Mouse (Mus musculus): Measurements from ENCODE around the gene Zcchc18. TPM values are rescaled to one million over a fixed set of nuclear protein-coding genes. Genes with fewer than 3 reads are reported as not detected.
"Not testable (repeated sequence)": the region's sequence is repeated elsewhere in the genome, so short reads cannot be mapped to it uniquely, and the experiment has no call there.

The Zcchc18 gene
- polyA plus RNA-seq (2016; fragmentation: Nextera tagmentation; extraction: Ambion mirVana) = 2.7 and 4.1 TPM in 2 replicates

- H3K36me3 ChIP-seq = no peaks in the 10 kb centered on the region
- WGBS = 19% methylated on average over 26 of the region's 26 CpGs
- H3K4me2 ChIP-seq = peak within 1 kb of the TSS; percentile 75
- peaks cover 45% of the 10 kb centered on the region for H3K27me3 ChIP-seq (replicated peaks)
- peak within 1 kb of the TSS; percentile 46 for H3K4me3 ChIP-seq
- no peak within 1 kb of the TSS for H3K27ac ChIP-seq (ENCODE audit: poor library complexity, severe bottlenecking)
- H3K4me1 ChIP-seq (replicated peaks) = no peaks in the 10 kb centered on the region
- no peaks in the 10 kb centered on the region for H3K9me3 ChIP-seq (replicated peaks)
- peak; percentile 81 for ATAC-seq (ENCODE audit: insufficient number of reproducible peaks, low FRiP score)
- peak within 1 kb of the TSS; percentile 45 for H3K9ac ChIP-seq
Measured at GRCm38 (mm10) chrX:136992978-136993547, at the start of gene Zcchc18. Gene Zcchc18 (plus strand): TSS chrX:136993155.

GRCm38 (mm10) chrX:136957583-136958279 is 35.2 kb upstream of the Zcchc18 start:
- H3K9ac ChIP-seq; H3K27ac ChIP-seq (ENCODE audit: poor library complexity, severe bottlenecking); H3K4me1 ChIP-seq (replicated peaks); H3K9me3 ChIP-seq (replicated peaks); H3K27me3 ChIP-seq (replicated peaks); H3K36me3 ChIP-seq: not testable (repeated sequence)
- H3K4me2 ChIP-seq = peak overlapping the region; percentile 60
- peak; percentile 85 for ATAC-seq (ENCODE audit: insufficient number of reproducible peaks, low FRiP score)
- peak overlapping the region; percentile 34; the same call in 1 of the 2 replicates for H3K4me3 ChIP-seq
- WGBS = 22% methylated on average over 13 of the region's 13 CpGs

- Histone ChIP-seq H3K4me3 (peak overlapping the region; percentile 34; the same call in 1 of the 2 replicates), H3K4me2 (peak overlapping the region; percentile 60)
- H3K4me1 ChIP-seq (replicated peaks); H3K27ac ChIP-seq (ENCODE audit: poor library complexity, severe bottlenecking); H3K9me3 ChIP-seq (replicated peaks); H3K27me3 ChIP-seq (replicated peaks); ATAC-seq (ENCODE audit: insufficient number of reproducible peaks, low FRiP score); H3K9ac ChIP-seq; H3K36me3 ChIP-seq: not testable (repeated sequence)
- 62% methylated on average over 5 of the region's 5 CpGs for WGBS
Measured at GRCm38 (mm10) chrX:136958300-136958699, 34.7 kb upstream of the Zcchc18 start.

GRCm38 (mm10) chrX:136959688-136960087 is 33.3 kb upstream of the Zcchc18 start:
- H3K27me3 ChIP-seq (replicated peaks) = no peaks in the 10 kb centered on the region
- no peaks in the 10 kb centered on the region for H3K36me3 ChIP-seq
- no peak overlapping the region for H3K4me2 ChIP-seq
- H3K9me3 ChIP-seq (replicated peaks) = no peaks in the 10 kb centered on the region
- no peak overlapping the region for H3K4me3 ChIP-seq
- no peak overlapping the region for H3K27ac ChIP-seq (ENCODE audit: poor library complexity, severe bottlenecking)
- no peak for ATAC-seq (ENCODE audit: insufficient number of reproducible peaks, low FRiP score)
- 28% methylated on average over 2 of the region's 2 CpGs for WGBS
- H3K4me1 ChIP-seq (replicated peaks) = no peaks in the 10 kb centered on the region
- no peak overlapping the region for H3K9ac ChIP-seq

GRCm38 (mm10) chrX:136975397-136975796 is 17.6 kb upstream of the Zcchc18 start, which contains the start of gene Tmsb15b2:
Gene Tmsb15b2 (minus strand): TSS chrX:136975497.
- not testable (repeated sequence) for H3K36me3 ChIP-seq; ATAC-seq (ENCODE audit: insufficient number of reproducible peaks, low FRiP score)

GRCm38 (mm10) chrX:136976424-136977084 is 16.4 kb upstream of the Zcchc18 start, which contains the start of the genes Tmsb15l and Tmsb15b1:
Gene Tmsb15l (minus strand): TSS chrX:136976869.
Gene Tmsb15b1 (minus strand): TSS chrX:136976874.
- Histone ChIP-seq H3K27ac (ENCODE audit: poor library complexity, severe bottlenecking) (no peak within 1 kb of the TSS), H3K36me3 (no peaks in the 10 kb centered on the region), H3K4me3 (peak within 1 kb of the TSS; percentile 51), H3K4me1 (replicated peaks) (no peaks in the 10 kb centered on the region), H3K4me2 (peak within 1 kb of the TSS; percentile 61), H3K27me3 (replicated peaks) (no peaks in the 10 kb centered on the region), H3K9ac (peak within 1 kb of the TSS; percentile 35; the same call in 1 of the 2 replicates), H3K9me3 (replicated peaks) (no peaks in the 10 kb centered on the region)
- 27% methylated on average over 15 of the region's 15 CpGs for WGBS
- peak; percentile 96 for ATAC-seq (ENCODE audit: insufficient number of reproducible peaks, low FRiP score)

More at GRCm38 (mm10) chrX:136975397-136975796, 17.6 kb upstream of the Zcchc18 start, which contains the start of gene Tmsb15b2:
- not testable (repeated sequence) for H3K27me3 ChIP-seq (replicated peaks); H3K4me1 ChIP-seq (replicated peaks); H3K27ac ChIP-seq (ENCODE audit: poor library complexity, severe bottlenecking); H3K9me3 ChIP-seq (replicated peaks)
- H3K9ac ChIP-seq = peak within 1 kb of the TSS; percentile 35; the same call in 1 of the 2 replicates
- 81% methylated on average over 6 of the region's 6 CpGs for WGBS
- H3K4me3 ChIP-seq = peak within 1 kb of the TSS; percentile 51
- peak within 1 kb of the TSS; percentile 61 for H3K4me2 ChIP-seq

- Histone ChIP-seq H3K4me2 (no peak overlapping the region), H3K27ac (ENCODE audit: poor library complexity, severe bottlenecking) (no peak overlapping the region), H3K9ac (no peak overlapping the region), H3K9me3 (replicated peaks) (no peaks in the 10 kb centered on the region), H3K36me3 (no peaks in the 10 kb centered on the region), H3K4me1 (replicated peaks) (no peaks in the 10 kb centered on the region), H3K4me3 (no peak overlapping the region), H3K27me3 (replicated peaks) (no peaks in the 10 kb centered on the region)
- ATAC-seq (ENCODE audit: insufficient number of reproducible peaks, low FRiP score) = no peak
Measured at GRCm38 (mm10) chrX:136978616-136979015, 14.3 kb upstream of the Zcchc18 start.

GRCm38 (mm10) chrX:136986039-136986438 is 6.9 kb upstream of the Zcchc18 start:
- Histone ChIP-seq H3K9ac (no peak overlapping the region), H3K4me2 (no peak overlapping the region), H3K36me3 (no peaks in the 10 kb centered on the region), H3K27me3 (replicated peaks) (peaks cover 4% of the 10 kb centered on the region), H3K4me1 (replicated peaks) (no peaks in the 10 kb centered on the region), H3K27ac (ENCODE audit: poor library complexity, severe bottlenecking) (no peak overlapping the region), H3K4me3 (no peak overlapping the region), H3K9me3 (replicated peaks) (no peaks in the 10 kb centered on the region)
- no peak for ATAC-seq (ENCODE audit: insufficient number of reproducible peaks, low FRiP score)

GRCm38 (mm10) chrX:136991274-136991673 is 1.7 kb upstream of the Zcchc18 start:
- 47% methylated on average over 2 of the region's 2 CpGs for WGBS
- no peaks in the 10 kb centered on the region for H3K9me3 ChIP-seq (replicated peaks)
- H3K9ac ChIP-seq = no peak overlapping the region
- H3K27ac ChIP-seq (ENCODE audit: poor library complexity, severe bottlenecking) = no peak overlapping the region
- H3K27me3 ChIP-seq (replicated peaks) = peaks cover 45% of the 10 kb centered on the region
- no peaks in the 10 kb centered on the region for H3K4me1 ChIP-seq (replicated peaks)
- no peak for ATAC-seq (ENCODE audit: insufficient number of reproducible peaks, low FRiP score)
- no peak overlapping the region for H3K4me3 ChIP-seq
- no peaks in the 10 kb centered on the region for H3K36me3 ChIP-seq
- no peak overlapping the region for H3K4me2 ChIP-seq

GRCm38 (mm10) chrX:136992191-136992965 is 577 bp upstream of the Zcchc18 start:
- H3K4me3 ChIP-seq = peak overlapping the region; percentile 46
- H3K27ac ChIP-seq (ENCODE audit: poor library complexity, severe bottlenecking) = no peak overlapping the region
- H3K36me3 ChIP-seq = no peaks in the 10 kb centered on the region
- peaks cover 45% of the 10 kb centered on the region for H3K27me3 ChIP-seq (replicated peaks)
- no peak overlapping the region for H3K9ac ChIP-seq
- no peaks in the 10 kb centered on the region for H3K4me1 ChIP-seq (replicated peaks)
- ATAC-seq (ENCODE audit: insufficient number of reproducible peaks, low FRiP score) = no peak
- no peaks in the 10 kb centered on the region for H3K9me3 ChIP-seq (replicated peaks)
- H3K4me2 ChIP-seq = peak overlapping the region; percentile 75
- 19% methylated on average over 19 of the region's 19 CpGs for WGBS
